Mouse (Mus musculus) left cerebral cortex, postnatal 25 days (tissue): Measurements from ENCODE around the gene Thbs3. TPM values are rescaled to one million over a fixed set of nuclear protein-coding genes. Genes with fewer than 3 reads are reported as not detected.
A peak's percentile ranks its signal among the peaks of the same experiment; 100 is the strongest.

Experiments
- DNase-seq, 2 experiments: peaks; one replicate each; pipeline ENCODE4 v3.0.0; 2022; ENCODE audit warnings: low spot score in 2 of 2, mixed read lengths in 1 of 2
- intact Hi-C: fragments of 180-260 bp; cut with DNase I; formaldehyde crosslinking; loops from one replicate; pipeline ENCODE4 v1.15.1; 2025
- total RNA-seq, 2 experiments: library from RNA; stranded (reverse); gene quantifications; 2 replicates each; pipeline ENCODE4 v1.2.3; 2021

The Thbs3 gene
- total RNA-seq, 2 experiments from 2014 or later = 23.6 to 26.5 TPM

- intact Hi-C loops = loop anchor here (2.0 kb wide), 1 partner anchor 16 kb away; the partner anchor contains the start of gene Muc1
- DNase-seq = peak; percentile 77 to 79
Observed at GRCm38 (mm10) chr3:89244982-89245687, 30.2 kb downstream of the Thbs3 start.

- intact Hi-C loops = loop anchor here (2.0 kb wide), 1 partner anchor 17 kb away; the partner anchor contains the start of gene Muc1
- peak; percentile 72 to 85 for DNase-seq
Observed at GRCm38 (mm10) chr3:89245688-89246171, 30.8 kb downstream of the Thbs3 start, which contains the start of gene Krtcap2. Gene Krtcap2, plus strand, starts transcription at chr3:89245966.

GRCm38 (mm10) chr3:89246261-89247100 is 31.5 kb downstream of the Thbs3 start, which contains the start of gene Trim46:
Gene Trim46, minus strand, starts transcription at chr3:89246309.
- DNase-seq = peak; percentile 91 to 95
- intact Hi-C loops = no loop called here

- DNase-seq = no peak
- intact Hi-C loops = no loop called here
Observed at GRCm38 (mm10) chr3:89247466-89247865, 32.5 kb downstream of the Thbs3 start.

- DNase-seq = peak in 1 of 2 experiments; percentile 43
- intact Hi-C loops = loop anchor here (1.0 to 2.0 kb wide), 2 partner anchors 32 to 58 kb away; no protein-coding TSS in a partner anchor
Observed at GRCm38 (mm10) chr3:89250435-89251040, 35.6 kb downstream of the Thbs3 start.

GRCm38 (mm10) chr3:89251365-89251895 is 36.5 kb downstream of the Thbs3 start:
- no peak for DNase-seq
- intact Hi-C loops = loop anchor here (2.0 kb wide), 1 partner anchor 57 kb away; no protein-coding TSS in a partner anchor

- intact Hi-C loops = loop anchor here (5.0 kb wide), 1 partner anchor 42 kb away; no protein-coding TSS in a partner anchor
Observed at GRCm38 (mm10) chr3:89254994-89255393, 40.0 kb downstream of the Thbs3 start.

GRCm38 (mm10) chr3:89256177-89256576 is 41.2 kb downstream of the Thbs3 start:
- no peak for DNase-seq
- intact Hi-C loops = loop anchor here (5.0 kb wide), 1 partner anchor 41 kb away; no protein-coding TSS in a partner anchor

More at GRCm38 (mm10) chr3:89254994-89255393, 40.0 kb downstream of the Thbs3 start:
- no peak for DNase-seq

- intact Hi-C loops = loop anchor here (5.0 kb wide), 1 partner anchor 38 kb away; no protein-coding TSS in a partner anchor
- DNase-seq = peak in 1 of 2 experiments; percentile 61
Observed at GRCm38 (mm10) chr3:89259076-89259475, 44.1 kb downstream of the Thbs3 start, which contains the start of gene Dpm3. Gene Dpm3, plus strand, starts transcription at chr3:89259358.

GRCm38 (mm10) chr3:89260211-89260610 is 45.2 kb downstream of the Thbs3 start:
- DNase-seq = no peak
- intact Hi-C loops = no loop called here

GRCm38 (mm10) chr3:89262417-89262816 is 47.4 kb downstream of the Thbs3 start:
- no peak for DNase-seq
- intact Hi-C loops = no loop called here

- peak; percentile 84 to 91 for DNase-seq
- intact Hi-C loops = no loop called here
Observed at GRCm38 (mm10) chr3:89266439-89266893, 51.5 kb downstream of the Thbs3 start.

GRCm38 (mm10) chr3:89268916-89269315 is 53.9 kb downstream of the Thbs3 start:
- intact Hi-C loops = no loop called here
- DNase-seq = no peak

- DNase-seq = peak; percentile 81 to 86
- intact Hi-C loops = no loop called here
Observed at GRCm38 (mm10) chr3:89270051-89270755, 55.2 kb downstream of the Thbs3 start, which contains the start of gene Slc50a1. Gene Slc50a1, minus strand, starts transcription at chr3:89270570.

GRCm38 (mm10) chr3:89270891-89271290 is 55.9 kb downstream of the Thbs3 start:
- peak; percentile 54 to 90 for DNase-seq

GRCm38 (mm10) chr3:89271760-89272159 is 56.8 kb downstream of the Thbs3 start:
- DNase-seq = no peak
- intact Hi-C loops = no loop called here

More at GRCm38 (mm10) chr3:89270891-89271290, 55.9 kb downstream of the Thbs3 start:
- intact Hi-C loops = no loop called here

GRCm38 (mm10) chr3:89276061-89276460 is 61.1 kb downstream of the Thbs3 start:
- intact Hi-C loops = no loop called here
- DNase-seq = no peak
